Mouse (Mus musculus) testis, postnatal 14 days (tissue): ENCODE results near the gene Fxr1.
A peak's percentile ranks its signal among the peaks of the same experiment; 100 is the strongest.
"Not testable (repeated sequence)": the region's sequence is repeated elsewhere in the genome, so short reads cannot be mapped to it uniquely, and the experiment has no call there.

Experiments
- DNase-seq: peaks from one replicate; pipeline ENCODE4 v3.0.0; 2021; ENCODE audit warnings: low spot score

Fxr1 gene

DNA sequence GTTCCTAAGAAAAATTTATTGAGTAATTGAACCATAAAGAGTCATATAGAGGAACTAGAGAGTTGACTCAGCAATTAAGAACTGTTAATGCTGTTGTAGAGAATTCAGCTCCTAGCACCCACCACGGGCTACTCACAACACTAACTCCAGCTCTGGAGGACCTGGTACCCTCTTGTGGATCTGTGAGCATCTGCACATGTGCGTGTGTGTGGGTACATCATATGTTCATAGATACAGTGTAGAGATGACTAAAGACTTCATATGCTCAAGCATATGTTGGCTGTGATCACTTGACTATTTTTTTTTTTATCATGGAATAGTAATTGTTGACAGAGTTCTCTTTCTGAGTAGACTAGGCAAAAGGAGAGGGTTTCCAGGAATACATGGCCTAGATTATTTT, 42.6 kb downstream of the Fxr1 start:
- DNase-seq, result no peak

DNA sequence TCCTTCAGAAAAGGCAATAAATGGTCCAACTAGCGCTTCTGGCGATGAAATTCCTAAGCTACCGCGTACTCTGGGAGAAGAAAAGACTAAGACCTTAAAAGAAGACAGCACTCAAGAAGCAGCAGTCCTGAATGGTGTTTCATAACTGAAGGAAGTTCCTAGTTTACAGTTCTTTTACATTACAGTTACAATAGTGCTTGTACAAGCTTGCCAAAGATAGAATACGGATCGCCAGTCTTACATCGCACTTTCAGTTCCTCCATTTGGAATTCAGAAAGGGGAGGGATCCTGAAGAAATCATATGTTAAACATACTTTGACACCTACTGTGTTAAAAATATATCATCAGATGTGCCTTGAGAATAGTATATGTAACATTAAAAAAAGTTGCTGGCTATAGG, 49.2 kb downstream of the Fxr1 start:
- DNase-seq, result not testable (repeated sequence)

DNA sequence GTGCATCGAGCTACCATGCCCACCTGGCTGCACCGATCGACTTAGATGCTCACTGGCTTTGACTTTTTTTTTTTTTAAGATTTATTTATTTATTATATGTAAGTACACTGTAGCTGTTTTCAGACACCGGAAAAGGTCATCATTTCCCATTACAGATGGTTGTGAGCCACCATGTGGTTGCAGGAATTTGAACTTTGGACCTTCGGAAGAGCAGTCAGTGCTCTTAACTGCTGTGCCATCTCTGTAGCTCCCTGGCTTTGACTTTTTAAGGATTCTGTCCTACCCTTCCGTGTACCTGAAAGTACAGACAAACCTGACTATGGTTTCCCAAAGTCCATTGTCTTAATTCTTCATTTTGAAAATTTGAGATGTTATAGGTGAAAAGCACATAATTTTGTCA, 53.0 kb downstream of the Fxr1 start:
- no peak for DNase-seq

DNA sequence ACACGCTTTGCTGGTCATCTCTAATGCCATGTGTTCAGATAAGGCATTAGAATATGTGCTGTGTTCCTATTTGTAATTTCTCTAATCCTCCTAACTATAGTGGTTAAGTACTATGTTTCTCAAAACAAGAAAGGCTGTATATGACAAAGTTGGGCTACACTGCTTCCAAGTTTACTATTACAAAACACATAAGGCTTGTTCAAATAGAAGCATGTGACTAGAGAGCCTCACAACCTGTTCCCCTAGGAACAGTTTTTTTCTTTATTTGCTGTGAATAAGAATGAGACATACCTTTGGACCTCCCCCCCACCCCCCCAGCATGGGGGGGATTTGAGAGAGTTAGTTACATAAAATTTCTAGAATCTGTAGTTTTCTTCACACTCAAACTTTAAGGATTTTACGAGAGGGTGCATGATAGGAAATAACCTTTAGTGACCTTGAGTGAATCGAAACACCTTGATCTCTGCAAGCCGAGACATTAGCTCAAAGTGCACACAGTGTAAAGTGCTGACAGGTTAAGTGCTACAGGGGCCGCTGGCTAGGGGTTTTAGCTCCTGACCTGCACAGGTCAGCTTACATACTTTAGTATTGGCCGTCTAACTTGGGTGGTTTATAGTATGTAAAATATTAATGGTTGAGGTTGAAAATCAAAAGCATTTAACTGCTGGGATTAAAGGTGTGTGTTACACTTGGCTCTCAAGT, 56.5 kb downstream of the Fxr1 start:
- no peak for DNase-seq

DNA sequence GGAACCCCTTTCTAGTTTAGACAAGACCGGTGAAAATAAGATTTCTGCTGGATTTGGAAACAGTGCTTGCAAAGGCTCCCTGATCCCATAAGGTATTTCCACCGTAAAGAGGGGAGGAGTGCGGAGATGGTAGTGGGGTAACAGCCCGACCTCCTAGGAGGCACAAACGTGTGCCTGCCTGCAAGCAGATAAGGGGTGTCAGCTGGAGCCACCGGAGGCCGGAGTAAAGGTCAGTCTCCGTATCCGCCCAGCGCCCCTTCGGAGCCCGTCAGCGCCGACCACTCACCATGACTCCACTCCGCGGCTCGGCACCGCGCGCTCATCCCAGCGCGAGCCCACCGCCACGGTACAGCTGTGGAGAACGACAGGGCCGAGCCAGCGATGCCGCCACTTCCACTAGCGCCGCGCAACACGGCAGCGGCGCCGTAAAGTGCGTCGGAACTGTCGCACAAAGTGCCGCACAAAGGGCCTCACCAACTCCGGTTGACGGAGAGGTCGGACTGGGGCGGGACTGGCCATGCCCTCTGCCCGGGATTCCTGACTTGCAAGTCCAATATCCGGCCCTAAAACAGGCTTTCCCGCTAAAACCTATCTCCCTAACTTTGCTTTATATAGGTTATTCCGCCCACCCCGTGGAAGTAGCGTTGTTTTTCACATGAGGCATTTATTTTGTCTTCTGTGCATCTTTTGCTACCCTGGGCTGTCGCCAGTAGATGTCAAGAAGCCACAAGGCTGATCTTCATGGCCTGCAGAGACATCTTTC, 61.3 kb downstream of the Fxr1 start, which contains the start of gene Dnajc19:
Gene Dnajc19 (minus strand): TSS at position 422 of the 763 bp plus-strand sequence.
- DNase-seq, result peak; percentile 93

DNA sequence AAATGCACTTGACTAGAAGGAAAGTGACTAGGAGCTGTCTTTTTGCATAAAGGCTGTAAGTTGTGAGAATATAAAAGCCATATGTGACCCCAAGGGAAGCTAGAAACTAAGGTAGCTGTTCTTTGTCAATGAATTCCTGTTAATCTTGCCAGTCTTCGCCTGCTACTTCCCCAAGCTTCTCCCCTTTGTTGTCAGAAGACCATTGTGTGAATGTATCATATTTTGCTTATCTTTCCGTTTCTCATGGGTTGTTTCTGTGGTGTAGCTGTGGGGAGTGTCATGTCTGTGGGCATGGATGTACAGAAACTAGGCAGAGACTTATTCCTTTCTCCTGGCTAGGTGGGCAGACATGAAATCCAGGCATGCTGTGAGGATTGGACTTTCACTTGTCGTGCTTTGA, 62.2 kb downstream of the Fxr1 start:
- DNase-seq, result no peak

DNA sequence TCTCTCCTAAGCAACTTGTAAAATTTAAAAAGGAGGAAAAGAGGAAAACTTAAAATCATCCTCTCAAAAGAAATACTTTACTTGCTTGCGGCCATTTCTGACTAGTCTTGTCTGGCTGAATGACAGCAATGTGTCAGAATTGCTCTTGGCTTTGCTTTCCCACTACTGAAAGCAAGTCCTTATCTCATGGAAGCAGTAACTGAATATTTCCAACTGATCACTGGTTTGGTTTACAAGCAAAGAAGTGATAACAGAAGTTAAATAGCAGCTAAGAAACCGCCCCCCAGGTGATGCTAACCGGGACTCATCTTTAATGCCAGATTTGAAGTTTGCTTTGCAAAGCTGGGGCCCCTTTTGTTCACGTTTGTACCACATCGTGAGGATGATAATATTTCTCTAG, 63.9 kb downstream of the Fxr1 start:
- no peak for DNase-seq

DNA sequence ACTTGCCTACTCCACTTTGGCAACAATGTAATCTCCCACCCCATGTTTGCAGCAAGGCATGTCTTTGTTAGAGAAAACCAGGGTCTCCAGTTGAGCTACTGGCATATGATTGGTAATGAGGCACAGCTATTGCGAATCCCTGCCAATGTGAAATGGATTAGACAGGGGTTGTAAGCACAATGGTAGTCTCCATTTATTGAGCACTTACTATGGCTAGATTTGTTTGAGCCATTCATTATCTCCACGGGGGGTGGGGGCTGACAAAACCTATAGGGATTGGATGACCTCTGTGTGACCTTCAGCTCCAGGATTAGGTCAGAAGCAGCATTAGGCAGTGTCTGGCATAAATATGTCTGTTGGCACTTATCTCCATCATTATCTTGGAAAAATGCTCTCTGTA, 83.1 kb downstream of the Fxr1 start:
- no peak for DNase-seq

DNA sequence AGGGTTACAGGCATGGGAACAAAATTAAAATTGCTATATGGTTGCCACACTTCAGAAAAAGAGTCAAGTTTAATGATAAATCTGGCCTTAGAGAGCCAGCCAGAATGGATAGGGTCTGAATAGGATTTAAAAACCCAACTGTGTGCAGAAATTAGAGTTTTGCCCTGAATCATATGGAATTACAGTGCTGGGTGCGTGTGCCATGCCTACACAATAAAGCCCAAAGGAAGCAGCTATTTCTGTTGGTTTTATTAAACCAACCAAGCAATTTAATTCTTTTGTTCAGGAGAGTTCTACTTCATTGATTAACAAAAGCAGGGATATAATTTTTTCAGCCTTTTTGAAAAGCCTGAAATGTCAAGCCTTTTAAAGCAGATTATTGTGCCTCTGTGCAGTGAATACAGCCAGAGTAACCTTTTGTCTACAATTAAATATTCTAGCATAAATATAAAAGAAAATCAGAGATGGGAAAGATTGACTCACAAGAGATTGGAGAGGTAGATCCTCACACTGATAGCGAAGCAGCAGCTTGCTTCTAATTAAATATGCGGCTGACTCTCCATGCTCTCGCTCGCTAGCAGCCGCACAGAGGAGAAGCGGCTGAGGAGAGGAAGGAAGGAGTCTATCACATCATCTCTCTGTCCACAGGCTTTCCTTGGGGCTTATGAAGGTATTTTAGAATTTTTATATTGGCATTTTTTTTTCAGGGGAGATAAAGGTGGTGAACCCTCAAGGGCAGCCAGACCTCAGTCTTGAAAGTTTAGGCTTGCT, 84.3 kb downstream of the Fxr1 start:
- DNase-seq, result no peak

DNA sequence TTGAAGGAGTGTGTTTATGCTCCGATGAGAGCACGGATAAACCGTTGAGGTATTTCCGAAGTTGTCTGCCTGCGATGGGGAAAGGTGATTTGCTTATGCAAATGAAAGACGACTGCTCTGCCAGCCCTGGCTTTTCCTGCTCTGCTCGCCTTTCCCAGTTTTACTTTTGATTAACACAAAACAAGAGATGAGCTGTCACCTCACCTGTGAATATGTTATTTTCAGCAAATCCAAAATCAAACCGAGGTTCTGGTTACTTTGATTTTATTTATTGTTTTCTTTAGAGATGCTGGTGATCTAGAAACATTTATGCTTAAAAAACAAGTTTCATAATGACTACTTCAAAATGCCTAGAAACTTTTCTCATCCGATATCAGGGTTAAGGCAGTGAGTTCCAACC, 86.7 kb downstream of the Fxr1 start:
- no peak for DNase-seq

DNA sequence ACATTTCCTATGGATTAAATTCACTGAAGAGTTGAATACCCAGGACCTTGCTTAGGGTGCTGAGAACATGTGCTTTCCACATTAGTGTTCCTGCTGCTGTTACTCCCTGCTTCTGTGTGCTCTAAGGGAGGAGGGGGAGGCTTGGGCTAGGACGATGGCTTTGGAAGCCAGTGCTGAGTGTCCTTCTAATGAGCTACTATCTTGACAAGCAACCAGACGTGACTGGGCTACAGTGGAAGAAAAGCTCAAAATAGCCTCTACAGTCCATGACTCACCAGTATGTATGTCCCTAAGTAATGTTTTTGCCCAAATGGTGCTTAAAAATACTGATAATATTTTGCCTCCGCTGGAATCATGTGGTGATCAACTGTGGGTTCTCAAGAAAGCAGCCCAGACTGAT, 87.9 kb downstream of the Fxr1 start:
- DNase-seq, result no peak

DNA sequence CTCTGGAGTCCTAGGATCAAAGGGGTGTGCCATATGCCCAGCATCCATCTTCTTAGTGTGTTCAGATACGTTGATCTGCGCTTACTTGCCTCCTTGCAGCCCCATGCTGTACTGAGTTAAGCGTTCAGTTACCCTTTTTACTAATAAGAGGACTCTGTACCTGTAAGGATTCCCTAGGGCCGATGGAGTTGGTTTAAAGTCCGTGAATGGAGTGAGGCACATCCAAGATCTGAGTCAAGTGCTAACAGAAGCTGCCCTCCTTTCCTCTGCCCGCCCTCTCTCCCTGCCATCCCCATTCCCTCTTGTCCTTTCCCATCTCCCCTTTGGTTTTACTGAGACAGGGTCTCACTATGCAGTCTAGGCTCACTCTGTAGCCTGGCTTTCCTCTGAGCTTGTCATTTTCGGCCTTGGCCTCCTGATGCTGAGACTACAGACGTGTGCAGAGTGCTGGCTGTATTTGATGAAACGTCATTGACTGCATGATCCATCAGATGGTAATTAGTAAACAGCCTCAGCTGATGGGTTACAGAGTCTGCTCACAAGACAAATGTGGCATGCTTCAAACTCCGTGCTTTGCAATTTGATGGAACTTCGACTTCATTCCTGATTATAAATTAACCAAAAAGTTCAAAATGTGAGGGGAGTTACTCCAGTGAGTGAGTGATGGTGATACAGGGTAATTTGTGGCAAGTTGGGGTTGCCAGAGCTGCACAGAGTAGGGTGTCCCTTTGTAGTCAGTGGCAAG, 92.4 kb downstream of the Fxr1 start:
- DNase-seq, result no peak

DNA sequence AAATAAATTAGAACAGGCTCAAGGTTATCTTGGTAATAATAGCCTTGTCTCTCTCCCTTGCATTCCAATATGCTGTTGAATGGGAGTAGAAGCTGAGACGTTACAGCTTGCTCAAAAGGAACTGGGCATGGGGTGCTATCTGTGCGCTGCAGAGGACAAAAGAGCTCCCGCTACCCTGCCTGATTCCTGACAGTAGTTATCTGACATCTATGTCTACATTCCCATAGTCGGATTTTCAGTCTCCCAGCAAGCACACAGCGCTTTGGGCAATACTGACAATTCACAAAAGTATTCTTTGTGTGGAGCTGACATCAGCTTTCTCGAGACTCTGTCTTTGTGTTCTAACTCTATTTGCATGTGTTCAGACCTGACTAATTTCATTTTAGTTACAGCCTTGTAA, 96.1 kb downstream of the Fxr1 start:
- no peak for DNase-seq

DNA sequence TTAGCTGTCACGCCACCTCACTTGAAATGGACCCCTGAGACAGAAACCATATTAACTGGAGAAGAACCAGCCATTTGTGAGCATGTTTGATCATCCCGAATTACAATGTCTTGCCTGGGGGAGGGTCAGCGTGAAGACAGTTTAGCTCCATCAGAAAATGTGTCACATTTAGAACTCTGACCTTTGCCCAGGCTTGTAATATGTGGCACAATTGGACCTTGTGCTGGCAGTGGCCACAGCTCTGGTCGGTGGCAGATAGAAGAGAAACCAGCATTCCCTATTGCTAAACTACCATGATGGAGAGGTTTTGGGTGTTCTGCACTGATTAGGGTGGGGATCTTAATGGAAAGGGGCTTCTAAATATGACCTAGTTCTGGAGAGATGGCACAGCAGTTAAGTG, 100.1 kb downstream of the Fxr1 start:
- no peak for DNase-seq
